Mouse (Mus musculus): ENCODE measurements at regions not wholly inside any gene's neighbourhood (a gene's known extent, or its start where the extent isn't known, plus 50 kb on each side); places are given as distances from the start of the nearest gene placed in this dataset.

DNA sequence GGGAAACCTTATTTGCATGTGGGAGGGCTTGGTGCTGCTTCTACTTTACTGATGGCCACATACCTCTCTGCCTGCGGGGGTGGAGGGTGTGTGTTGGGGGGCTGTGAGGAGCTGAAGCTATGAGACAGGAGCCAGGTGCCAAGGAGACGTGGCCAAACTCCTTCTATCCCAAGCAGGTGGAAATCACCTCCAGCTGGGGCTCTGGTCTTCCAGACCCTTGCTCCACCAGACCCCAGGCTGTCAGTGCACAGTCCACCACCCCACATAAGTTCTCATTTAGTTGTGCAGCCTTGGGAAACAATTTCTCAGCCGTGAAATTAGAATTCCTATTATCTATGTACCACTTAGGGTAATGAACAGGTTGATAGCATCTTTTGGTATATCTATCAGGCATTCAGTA, 2085.8 kb downstream of the 9330182O14Rik start:
- Histone ChIP-seq H3K27me3 (no peaks in the 10 kb centered on the region), H3K36me3 (no peaks in the 10 kb centered on the region), H3K9ac (replicated peaks) (no peak overlapping the region), H3K4me3 (replicated peaks) (no peak overlapping the region), H3K9me3 (no peaks in the 10 kb centered on the region), H3K4me2 (no peak overlapping the region), H3K4me1 (replicated peaks) (peaks cover under 1% of the 10 kb centered on the region; the same call in 1 of the 2 replicates), H3K27ac (no peak overlapping the region)
- no peak for ATAC-seq (ENCODE audit: insufficient number of reproducible peaks, insufficient read depth, low FRiP score, low TSS enrichment, low read depth)
- 61% methylated on average over 3 of the region's 3 CpGs for WGBS

- no peaks in the 10 kb centered on the region for H3K9me3 ChIP-seq
- H3K27ac ChIP-seq: no peak overlapping the region
- H3K4me1 ChIP-seq (replicated peaks): peaks cover 6% of the 10 kb centered on the region; the same call in 1 of the 2 replicates
- no peak for ATAC-seq (ENCODE audit: insufficient number of reproducible peaks, insufficient read depth, low FRiP score, low TSS enrichment, low read depth)
- no peak overlapping the region for H3K4me3 ChIP-seq (replicated peaks)
- no peak overlapping the region for H3K4me2 ChIP-seq
- no peak overlapping the region for H3K9ac ChIP-seq (replicated peaks)
- H3K27me3 ChIP-seq: no peaks in the 10 kb centered on the region
- WGBS: 52% methylated on average over 1 of the region's 1 CpGs
- H3K36me3 ChIP-seq: no peaks in the 10 kb centered on the region
Observed at GRCm38 (mm10) chr15:42225006-42225405, 2090.8 kb downstream of the 9330182O14Rik start.

DNA sequence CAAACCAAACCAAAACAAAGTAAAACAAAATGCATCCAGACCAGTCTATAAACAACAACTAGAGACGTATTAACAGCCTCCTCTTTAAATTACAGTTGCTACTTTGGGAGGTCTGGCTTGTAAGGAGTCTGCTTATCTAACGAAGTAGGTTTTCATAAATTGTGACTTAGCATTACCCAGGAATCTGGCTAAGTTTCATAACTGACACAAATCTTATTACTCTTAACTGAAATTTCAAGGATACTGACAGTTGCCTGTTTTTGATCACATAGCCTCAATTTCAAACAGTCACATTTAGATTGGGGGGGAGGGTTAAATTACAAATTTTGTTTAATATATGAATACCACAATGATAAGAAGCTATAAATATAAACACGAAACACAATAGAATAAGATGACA, 2097.5 kb downstream of the 9330182O14Rik start:
- H3K27ac ChIP-seq: no peak overlapping the region
- H3K9me3 ChIP-seq: peaks cover 13% of the 10 kb centered on the region
- no peak overlapping the region for H3K9ac ChIP-seq (replicated peaks)
- H3K27me3 ChIP-seq: no peaks in the 10 kb centered on the region
- no peak overlapping the region for H3K4me3 ChIP-seq (replicated peaks)
- no peak overlapping the region for H3K4me2 ChIP-seq
- no peak for ATAC-seq (ENCODE audit: insufficient number of reproducible peaks, insufficient read depth, low FRiP score, low TSS enrichment, low read depth)
- H3K4me1 ChIP-seq (replicated peaks): no peaks in the 10 kb centered on the region
- WGBS: 67% methylated on average over 3 of the region's 3 CpGs
- H3K36me3 ChIP-seq: no peaks in the 10 kb centered on the region

- Histone ChIP-seq H3K36me3 (no peaks in the 10 kb centered on the region), H3K4me3 (replicated peaks) (no peak overlapping the region), H3K9me3 (peaks cover 9% of the 10 kb centered on the region; the same call in 1 of the 2 replicates), H3K27ac (no peak overlapping the region), H3K27me3 (no peaks in the 10 kb centered on the region), H3K9ac (replicated peaks) (no peak overlapping the region), H3K4me2 (no peak overlapping the region), H3K4me1 (replicated peaks) (no peaks in the 10 kb centered on the region)
- WGBS: 86% methylated on average over 1 of the region's 1 CpGs
- no peak for ATAC-seq (ENCODE audit: insufficient number of reproducible peaks, insufficient read depth, low FRiP score, low TSS enrichment, low read depth)
Observed at GRCm38 (mm10) chr15:42246812-42247211, 2112.6 kb downstream of the 9330182O14Rik start.

DNA sequence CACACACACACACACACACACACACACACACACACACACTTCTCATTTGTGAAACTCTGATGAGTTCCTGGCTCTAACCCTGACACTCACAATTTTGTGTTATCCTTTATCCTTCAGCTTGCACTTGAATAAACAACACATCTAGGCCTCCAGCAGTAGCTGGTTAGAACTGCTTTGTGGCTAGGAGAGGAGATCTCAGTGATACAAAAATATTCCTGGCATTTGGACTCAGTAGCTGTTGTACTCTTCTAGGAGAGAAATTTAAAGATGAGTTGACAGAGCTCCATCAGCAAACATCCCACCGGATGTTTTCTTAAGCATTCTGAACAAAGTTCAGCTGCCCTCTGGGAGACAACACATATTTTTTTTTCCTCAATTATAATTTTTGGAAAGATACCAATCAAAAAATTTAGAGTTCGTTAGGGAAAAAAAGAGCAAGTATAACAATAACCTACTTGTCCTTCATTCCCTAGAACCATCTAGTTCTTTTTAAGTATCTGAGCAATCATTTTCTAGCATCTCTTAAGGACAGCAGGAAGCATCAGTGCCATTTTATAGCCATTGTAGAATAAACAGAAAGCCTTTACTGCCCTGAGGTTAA, 2118.7 kb downstream of the 9330182O14Rik start:
- WGBS: 66% methylated on average over 2 of the region's 2 CpGs
- Histone ChIP-seq H3K4me2 (no peak overlapping the region), H3K27me3 (no peaks in the 10 kb centered on the region), H3K9ac (replicated peaks) (no peak overlapping the region), H3K4me1 (replicated peaks) (no peaks in the 10 kb centered on the region), H3K9me3 (no peaks in the 10 kb centered on the region), H3K4me3 (replicated peaks) (no peak overlapping the region), H3K36me3 (no peaks in the 10 kb centered on the region), H3K27ac (no peak overlapping the region)
- ATAC-seq (ENCODE audit: insufficient number of reproducible peaks, insufficient read depth, low FRiP score, low TSS enrichment, low read depth): no peak

DNA sequence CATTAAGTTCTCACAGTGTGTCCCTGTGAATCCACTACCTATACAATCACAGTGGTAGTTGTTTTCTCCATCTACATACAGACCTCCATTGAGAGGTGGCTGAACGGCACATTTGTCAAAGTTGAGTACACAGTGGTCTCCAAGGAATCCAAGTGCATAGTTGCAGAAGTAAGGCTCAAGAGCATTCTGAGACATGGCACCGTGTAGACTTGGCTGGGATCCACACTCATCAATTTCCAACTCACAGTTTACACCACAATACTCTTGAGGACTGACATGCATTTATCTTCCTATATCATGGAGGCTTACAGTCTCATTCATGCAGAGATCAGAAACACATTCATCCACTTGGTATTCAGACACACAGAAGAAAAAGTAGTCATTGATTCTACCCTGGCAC, 2122.2 kb downstream of the 9330182O14Rik start:
- WGBS: 84% methylated on average over 2 of the region's 2 CpGs

GRCm38 (mm10) chr15:42275117-42275516, 2141.0 kb downstream of the 9330182O14Rik start:
- ATAC-seq (ENCODE audit: insufficient number of reproducible peaks, insufficient read depth, low FRiP score, low TSS enrichment, low read depth): no peak
- no peaks in the 10 kb centered on the region for H3K36me3 ChIP-seq
- WGBS: 63% methylated on average over 1 of the region's 1 CpGs
- H3K27ac ChIP-seq: no peak overlapping the region
- no peak overlapping the region for H3K4me2 ChIP-seq
- H3K9me3 ChIP-seq: no peaks in the 10 kb centered on the region
- no peaks in the 10 kb centered on the region for H3K4me1 ChIP-seq (replicated peaks)
- no peak overlapping the region for H3K4me3 ChIP-seq (replicated peaks)
- H3K9ac ChIP-seq (replicated peaks): no peak overlapping the region
- H3K27me3 ChIP-seq: no peaks in the 10 kb centered on the region

More for the DNA sequence above, 2122.2 kb downstream of the 9330182O14Rik start:
- Histone ChIP-seq H3K27me3 (no peaks in the 10 kb centered on the region), H3K36me3 (no peaks in the 10 kb centered on the region), H3K9ac (replicated peaks) (no peak overlapping the region), H3K9me3 (no peaks in the 10 kb centered on the region), H3K4me3 (replicated peaks) (no peak overlapping the region), H3K27ac (no peak overlapping the region), H3K4me2 (no peak overlapping the region), H3K4me1 (replicated peaks) (no peaks in the 10 kb centered on the region)
- no peak for ATAC-seq (ENCODE audit: insufficient number of reproducible peaks, insufficient read depth, low FRiP score, low TSS enrichment, low read depth)

DNA sequence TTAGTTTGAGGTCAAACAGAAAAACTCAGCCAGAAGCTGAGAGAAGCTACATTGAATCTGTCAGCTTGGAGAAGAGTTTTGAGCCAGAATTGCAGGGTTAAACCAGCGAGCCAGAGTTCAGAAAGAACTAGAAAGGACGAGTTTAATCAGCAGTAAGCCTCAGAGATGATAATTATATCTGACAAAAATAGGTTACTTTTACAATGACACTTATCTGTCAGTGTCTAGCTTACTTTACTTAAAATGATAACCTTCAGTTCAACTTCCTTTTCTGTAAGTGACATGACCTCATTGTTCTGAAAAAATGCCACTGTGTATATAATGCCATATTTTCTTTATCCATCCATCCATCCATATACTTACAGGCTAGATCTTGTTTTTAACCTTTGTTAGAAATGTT, 2143.1 kb downstream of the 9330182O14Rik start:
- Histone ChIP-seq H3K9ac (replicated peaks) (no peak overlapping the region), H3K4me3 (replicated peaks) (no peak overlapping the region), H3K9me3 (no peaks in the 10 kb centered on the region), H3K36me3 (no peaks in the 10 kb centered on the region), H3K27me3 (no peaks in the 10 kb centered on the region), H3K4me2 (no peak overlapping the region), H3K27ac (no peak overlapping the region), H3K4me1 (replicated peaks) (no peaks in the 10 kb centered on the region)
- no peak for ATAC-seq (ENCODE audit: insufficient number of reproducible peaks, insufficient read depth, low FRiP score, low TSS enrichment, low read depth)
- 81% methylated on average over 2 of the region's 2 CpGs for WGBS

DNA sequence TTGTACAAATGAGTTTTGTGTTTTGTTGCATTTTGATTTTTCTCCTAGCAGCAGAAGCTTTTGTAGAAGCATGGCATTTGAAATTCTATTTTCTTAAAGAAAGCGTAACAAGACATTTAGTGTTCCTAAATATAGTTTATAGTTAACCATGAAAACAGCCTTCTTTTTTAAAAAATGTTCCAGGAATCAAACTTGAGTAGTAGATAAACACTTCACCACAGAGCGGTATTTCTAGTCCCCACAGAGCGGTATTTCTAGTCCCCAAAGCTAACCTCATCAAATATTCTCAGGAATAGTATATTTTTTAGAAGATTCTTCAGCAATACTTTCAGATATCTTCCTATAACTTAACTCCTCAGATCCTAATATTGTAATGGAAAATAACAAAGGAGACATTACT, 2146.6 kb downstream of the 9330182O14Rik start:
- Histone ChIP-seq H3K27me3 (no peaks in the 10 kb centered on the region), H3K36me3 (no peaks in the 10 kb centered on the region), H3K9ac (replicated peaks) (no peak overlapping the region), H3K9me3 (no peaks in the 10 kb centered on the region), H3K4me1 (replicated peaks) (no peaks in the 10 kb centered on the region), H3K27ac (no peak overlapping the region), H3K4me2 (no peak overlapping the region), H3K4me3 (replicated peaks) (no peak overlapping the region)
- 96% methylated on average over 3 of the region's 3 CpGs for WGBS
- no peak for ATAC-seq (ENCODE audit: insufficient number of reproducible peaks, insufficient read depth, low FRiP score, low TSS enrichment, low read depth)

- no peaks in the 10 kb centered on the region for H3K36me3 ChIP-seq
- no peaks in the 10 kb centered on the region for H3K27me3 ChIP-seq
- H3K27ac ChIP-seq: no peak overlapping the region
- H3K4me3 ChIP-seq (replicated peaks): no peak overlapping the region
- H3K9me3 ChIP-seq: no peaks in the 10 kb centered on the region
- H3K4me1 ChIP-seq (replicated peaks): peaks cover 4% of the 10 kb centered on the region; the same call in 1 of the 2 replicates
- WGBS: 25% methylated on average over 4 of the region's 4 CpGs
- no peak overlapping the region for H3K4me2 ChIP-seq
- H3K9ac ChIP-seq (replicated peaks): no peak overlapping the region
- no peak for ATAC-seq (ENCODE audit: insufficient number of reproducible peaks, insufficient read depth, low FRiP score, low TSS enrichment, low read depth)
Observed at GRCm38 (mm10) chr15:42296406-42296805, 2162.2 kb downstream of the 9330182O14Rik start.

GRCm38 (mm10) chr15:42297430-42297829, 2163.3 kb downstream of the 9330182O14Rik start:
- H3K4me1 ChIP-seq (replicated peaks): peaks cover 4% of the 10 kb centered on the region; the same call in 1 of the 2 replicates
- H3K4me2 ChIP-seq: no peak overlapping the region
- no peak overlapping the region for H3K4me3 ChIP-seq (replicated peaks)
- no peaks in the 10 kb centered on the region for H3K9me3 ChIP-seq
- H3K9ac ChIP-seq (replicated peaks): no peak overlapping the region
- no peaks in the 10 kb centered on the region for H3K36me3 ChIP-seq
- no peaks in the 10 kb centered on the region for H3K27me3 ChIP-seq
- no peak overlapping the region for H3K27ac ChIP-seq
- no peak for ATAC-seq (ENCODE audit: insufficient number of reproducible peaks, insufficient read depth, low FRiP score, low TSS enrichment, low read depth)

DNA sequence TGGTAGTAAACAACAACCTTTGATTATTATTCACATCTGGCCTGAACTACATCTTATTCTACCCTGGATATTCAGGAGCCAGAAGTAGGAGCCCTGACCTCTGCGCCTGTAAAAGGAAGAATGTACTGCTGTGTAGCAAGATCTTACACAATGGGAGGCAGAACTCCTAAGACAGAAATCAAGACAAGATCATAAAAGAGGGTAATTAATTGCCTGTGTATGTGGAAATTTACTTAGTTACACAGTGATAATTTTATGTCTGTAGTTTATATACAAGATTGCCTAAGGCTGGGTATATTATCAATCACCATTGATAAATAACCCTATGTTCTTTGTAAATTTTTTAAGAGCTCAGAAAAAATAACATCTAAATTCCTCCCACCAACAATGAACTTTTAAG, 2167.8 kb downstream of the 9330182O14Rik start:
- no peak overlapping the region for H3K4me3 ChIP-seq (replicated peaks)
- WGBS: 59% methylated on average over 1 of the region's 1 CpGs
- no peak for ATAC-seq (ENCODE audit: insufficient number of reproducible peaks, insufficient read depth, low FRiP score, low TSS enrichment, low read depth)
- peaks cover 9% of the 10 kb centered on the region for H3K4me1 ChIP-seq (replicated peaks)
- H3K27me3 ChIP-seq: no peaks in the 10 kb centered on the region
- no peak overlapping the region for H3K9ac ChIP-seq (replicated peaks)
- H3K36me3 ChIP-seq: no peaks in the 10 kb centered on the region
- H3K9me3 ChIP-seq: no peaks in the 10 kb centered on the region
- no peak overlapping the region for H3K27ac ChIP-seq
- no peak overlapping the region for H3K4me2 ChIP-seq

Data from limb, embryonic 12.5 days (tissue).